Mouse (Mus musculus): Measurements from ENCODE around the gene Matk.

Gene Matk

DNA sequence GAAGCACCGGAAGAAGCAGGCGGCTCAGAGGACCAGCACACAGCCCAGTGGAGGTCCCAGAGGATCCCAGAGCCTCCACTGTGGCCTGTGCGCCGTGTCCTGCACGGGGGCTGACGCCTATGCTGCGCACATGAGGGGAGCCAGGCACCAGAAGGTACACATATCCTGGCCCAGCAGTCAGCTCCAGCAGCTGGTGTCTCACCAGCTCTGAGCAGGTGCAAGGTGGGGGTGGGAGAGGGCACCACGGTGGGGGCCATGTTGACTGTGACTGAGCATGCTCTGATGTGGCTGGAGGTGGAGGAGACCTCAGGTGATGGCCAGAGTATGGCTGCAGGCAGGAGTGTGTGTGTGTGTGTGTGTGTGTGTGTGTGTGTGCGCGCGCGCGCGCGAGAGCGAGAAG lies 10.7 kb upstream of the Matk start:
- in situ Hi-C loops (cut with MboI, MseI) = no loop called here

DNA sequence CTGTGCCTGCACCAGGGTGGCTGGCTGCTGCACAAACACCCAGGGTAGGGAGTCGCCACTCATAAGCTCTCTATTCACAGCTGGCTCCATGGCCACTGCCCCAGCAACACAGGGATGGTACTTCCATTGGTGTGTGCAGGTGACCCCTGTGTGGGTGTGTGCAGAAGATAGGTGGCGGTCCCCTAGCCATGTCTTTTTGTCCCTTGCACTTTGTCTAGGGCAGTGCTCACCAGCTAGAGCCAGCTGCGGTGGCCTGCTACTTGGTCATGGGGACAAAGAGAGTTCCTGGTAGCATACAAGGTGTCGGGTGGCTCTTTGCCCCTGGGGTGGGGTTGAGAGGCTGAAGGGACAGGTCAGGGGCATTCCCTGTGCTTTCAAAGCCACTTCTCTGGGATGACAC lies 8.6 kb upstream of the Matk start:
- in situ Hi-C loops (cut with MboI, MseI) = no loop called here

DNA sequence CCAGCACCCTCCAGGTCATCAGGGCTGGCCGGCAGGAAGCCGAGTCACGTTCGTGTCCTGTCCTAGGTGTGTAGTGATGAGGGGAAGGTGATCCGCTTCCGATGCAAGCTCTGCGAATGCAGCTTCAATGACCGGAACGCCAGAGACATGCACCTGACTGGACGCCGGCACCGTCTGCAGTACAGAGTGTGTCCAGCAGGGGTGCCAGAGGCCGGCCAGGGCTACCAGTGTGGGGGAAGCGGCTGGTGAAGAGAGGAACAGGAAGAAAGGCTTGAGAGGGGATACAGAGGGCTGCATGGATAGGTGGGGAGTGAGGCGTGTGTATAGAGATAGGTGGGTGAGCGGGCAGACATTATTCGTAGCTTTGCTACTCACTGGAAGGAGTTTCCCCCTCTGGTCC lies 8.1 kb upstream of the Matk start:
- in situ Hi-C loops (cut with MboI, MseI) = no loop called here

DNA sequence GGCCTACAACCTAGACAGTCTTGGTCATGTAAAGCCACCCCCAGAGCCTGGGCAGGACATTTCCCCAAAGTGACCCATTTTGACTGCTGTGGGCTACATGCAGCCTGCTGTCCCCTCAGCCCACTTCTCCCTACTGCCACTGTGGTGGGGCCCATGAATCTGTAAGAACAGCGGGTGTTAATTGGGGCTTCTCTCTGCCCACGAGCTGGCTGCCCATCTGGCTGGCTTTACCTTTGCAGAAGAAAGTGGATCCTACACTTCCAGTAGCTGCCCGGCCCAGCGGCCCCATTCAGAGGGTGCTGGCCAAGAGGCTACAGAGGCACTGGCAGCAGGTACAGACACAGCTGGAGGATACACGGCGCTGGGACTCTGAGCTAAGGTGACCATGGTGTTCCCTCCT lies 7.6 kb upstream of the Matk start:
- in situ Hi-C loops (cut with MboI, MseI) = no loop called here

DNA sequence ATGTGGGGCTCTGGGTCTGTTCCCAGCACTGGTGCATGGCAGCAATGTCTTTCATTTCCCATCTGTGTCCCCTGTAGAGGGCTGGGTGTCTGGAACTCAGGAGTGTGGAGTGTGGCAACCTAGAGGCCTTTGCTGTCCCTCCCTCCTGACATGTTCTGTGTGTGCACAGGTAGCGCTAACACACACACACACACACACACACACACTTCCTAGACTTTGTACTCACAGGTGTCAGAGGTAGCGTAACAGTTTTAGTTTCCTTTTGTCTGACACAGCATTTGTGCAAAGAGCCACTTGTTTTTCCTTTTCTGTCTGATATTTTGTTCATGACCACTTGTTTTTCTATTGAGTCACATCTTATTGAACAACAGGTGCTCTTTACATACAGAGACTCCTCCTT lies 4.9 kb upstream of the Matk start:
- in situ Hi-C loops (cut with MboI, MseI) = no loop called here

DNA sequence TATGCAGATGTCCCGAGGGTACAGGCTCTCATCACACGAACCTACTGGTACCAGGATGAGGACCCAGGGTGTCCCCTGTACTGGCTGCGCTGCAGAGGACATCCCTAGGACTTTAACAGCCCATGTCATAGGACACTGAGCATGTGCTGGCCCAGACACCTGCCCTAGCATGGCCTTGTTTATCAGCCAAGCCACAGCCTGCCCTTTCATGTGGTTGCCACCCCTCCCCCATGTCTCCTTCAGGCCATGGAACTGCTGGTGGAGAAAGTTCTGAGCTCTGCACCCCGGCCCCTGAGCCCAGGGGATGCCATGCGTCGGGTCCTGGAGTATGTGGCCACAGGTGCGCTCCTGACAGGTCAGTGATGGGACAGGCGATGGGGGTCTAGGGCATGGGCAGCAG lies 3.3 kb upstream of the Matk start:
- in situ Hi-C loops (cut with MboI, MseI) = no loop called here

DNA sequence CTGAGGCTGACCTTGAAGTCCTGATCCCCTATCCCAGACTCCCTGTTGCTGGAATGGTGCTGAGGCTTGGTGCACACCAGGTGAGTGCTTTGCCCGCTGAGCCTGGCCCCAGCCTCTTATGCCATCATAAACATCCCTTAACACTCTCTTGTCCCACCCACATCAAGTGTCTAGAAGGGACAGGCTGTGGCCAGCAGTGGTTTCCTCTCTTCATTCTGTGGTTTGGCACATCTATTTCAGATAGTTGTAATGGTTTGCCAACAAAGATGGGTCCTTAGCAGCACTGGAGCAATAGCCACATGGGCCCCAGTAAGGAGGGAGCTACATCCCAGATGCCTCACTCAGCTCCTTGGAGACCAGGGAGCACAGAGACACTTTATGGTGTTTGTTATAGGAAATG lies 2.2 kb downstream of the Matk start:
- in situ Hi-C loops (cut with MboI, MseI) = no loop called here

DNA sequence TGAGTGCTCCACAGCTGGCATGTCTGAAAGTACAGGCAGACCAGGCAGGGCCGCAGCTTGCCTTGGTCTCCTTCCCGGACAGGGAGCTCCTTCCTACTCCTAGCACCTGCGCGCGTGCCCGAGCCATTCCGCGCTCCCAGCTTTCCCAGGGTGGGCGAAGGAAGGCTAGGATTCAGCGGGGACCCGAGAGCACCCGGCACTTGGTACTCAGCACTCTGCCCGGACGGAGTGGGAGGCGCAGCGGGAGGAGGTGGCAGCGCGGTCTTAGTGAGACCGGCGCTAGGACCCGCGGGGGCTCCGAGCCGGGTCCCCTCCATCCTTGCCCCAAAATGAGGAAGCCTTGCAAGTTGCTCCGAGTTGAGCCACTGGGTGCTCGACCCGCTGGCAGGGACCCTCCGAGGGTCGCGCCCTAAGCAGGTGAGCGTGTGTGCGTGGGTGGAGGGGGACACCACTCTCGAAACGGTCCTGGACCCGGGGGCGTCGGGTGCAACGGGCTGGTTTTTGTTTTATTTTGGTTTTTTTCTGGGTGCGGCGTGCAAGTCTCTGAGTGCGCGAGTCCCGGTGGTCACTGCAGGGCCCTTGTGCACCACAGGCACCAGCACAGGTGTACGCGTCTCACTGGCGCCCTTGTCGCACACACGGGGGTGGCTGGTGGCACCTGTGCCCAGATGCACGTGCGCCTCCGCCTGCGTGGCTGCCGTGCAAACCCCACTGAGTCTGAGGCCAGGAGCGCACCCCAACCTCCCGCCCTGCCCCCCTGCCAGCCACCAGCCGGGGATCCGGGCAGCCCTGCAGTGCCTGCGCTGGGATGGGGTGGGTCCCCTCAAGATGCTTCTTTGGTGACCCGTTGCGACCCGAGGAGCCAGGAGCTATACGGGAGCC lies 4.7 kb downstream of the Matk start:
- in situ Hi-C loops (cut with MboI, MseI) = no loop called here

DNA sequence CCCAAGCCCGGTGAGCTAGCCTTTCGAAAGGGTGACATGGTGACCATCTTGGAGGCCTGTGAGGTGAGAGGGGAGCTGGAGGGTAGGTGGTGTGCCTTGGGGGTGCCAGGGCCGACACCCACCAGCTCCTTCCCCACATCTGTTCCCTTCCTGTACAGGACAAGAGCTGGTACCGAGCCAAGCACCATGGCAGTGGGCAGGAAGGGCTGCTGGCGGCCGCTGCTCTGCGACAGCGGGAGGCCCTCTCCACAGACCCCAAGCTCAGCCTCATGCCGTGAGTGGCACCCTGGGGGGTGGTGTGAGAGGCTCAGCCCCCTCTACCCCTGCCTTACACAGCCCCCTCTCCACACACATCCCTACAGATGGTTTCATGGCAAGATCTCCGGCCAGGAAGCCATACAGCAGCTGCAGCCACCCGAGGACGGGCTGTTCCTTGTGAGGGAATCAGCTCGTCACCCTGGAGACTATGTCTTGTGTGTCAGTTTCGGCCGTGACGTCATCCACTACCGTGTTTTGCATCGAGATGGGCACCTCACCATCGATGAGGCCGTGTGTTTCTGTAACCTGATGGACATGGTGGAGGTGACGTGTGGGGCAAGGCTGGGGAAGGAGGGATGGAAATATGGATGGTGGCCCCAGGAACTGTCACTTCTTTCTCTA lies 6.6 kb downstream of the Matk start:
- in situ Hi-C loops (cut with MboI, MseI) = no loop called here

DNA sequence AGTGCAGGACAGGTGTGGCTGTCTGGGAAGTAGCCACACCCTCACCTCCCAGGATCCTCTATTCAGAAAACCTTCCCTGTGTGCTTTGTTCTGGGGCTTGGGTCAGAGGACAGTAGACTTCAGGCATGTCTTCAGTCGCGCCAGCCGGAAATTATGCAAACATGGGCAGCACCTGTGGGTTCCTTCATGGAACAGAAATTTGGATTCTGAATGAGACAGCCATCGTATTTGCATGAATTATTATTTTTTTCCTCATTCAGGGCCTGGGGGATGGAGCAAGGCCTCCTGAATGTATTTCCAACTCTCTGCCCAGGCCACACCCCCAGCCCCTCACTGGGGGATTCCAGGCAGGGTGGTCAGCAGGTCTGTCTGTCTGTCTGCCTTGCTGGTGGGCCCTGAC lies 8.3 kb downstream of the Matk start:
- in situ Hi-C loops (cut with MboI, MseI) = no loop called here

DNA sequence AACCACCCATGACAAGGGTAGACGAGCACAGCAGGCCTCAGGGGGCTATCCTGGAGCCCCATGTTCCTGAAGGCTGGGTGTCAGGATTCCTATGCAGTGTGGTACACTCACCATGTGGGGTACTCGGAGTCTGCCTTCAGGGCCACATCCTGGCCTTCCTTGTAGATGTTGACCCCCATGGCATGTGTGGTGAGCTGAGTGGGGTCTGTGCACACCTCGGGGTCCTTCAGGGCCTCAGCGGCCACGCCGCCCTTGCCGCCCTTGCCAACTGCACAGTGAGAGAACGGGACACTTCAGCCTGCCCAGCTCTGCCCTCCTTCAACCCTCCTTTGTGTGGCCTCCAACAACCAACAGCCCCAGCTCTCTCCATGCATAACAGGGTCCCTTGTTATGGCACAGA lies 12.8 kb downstream of the Matk start:
- in situ Hi-C loops (cut with MboI, MseI) = no loop called here

DNA sequence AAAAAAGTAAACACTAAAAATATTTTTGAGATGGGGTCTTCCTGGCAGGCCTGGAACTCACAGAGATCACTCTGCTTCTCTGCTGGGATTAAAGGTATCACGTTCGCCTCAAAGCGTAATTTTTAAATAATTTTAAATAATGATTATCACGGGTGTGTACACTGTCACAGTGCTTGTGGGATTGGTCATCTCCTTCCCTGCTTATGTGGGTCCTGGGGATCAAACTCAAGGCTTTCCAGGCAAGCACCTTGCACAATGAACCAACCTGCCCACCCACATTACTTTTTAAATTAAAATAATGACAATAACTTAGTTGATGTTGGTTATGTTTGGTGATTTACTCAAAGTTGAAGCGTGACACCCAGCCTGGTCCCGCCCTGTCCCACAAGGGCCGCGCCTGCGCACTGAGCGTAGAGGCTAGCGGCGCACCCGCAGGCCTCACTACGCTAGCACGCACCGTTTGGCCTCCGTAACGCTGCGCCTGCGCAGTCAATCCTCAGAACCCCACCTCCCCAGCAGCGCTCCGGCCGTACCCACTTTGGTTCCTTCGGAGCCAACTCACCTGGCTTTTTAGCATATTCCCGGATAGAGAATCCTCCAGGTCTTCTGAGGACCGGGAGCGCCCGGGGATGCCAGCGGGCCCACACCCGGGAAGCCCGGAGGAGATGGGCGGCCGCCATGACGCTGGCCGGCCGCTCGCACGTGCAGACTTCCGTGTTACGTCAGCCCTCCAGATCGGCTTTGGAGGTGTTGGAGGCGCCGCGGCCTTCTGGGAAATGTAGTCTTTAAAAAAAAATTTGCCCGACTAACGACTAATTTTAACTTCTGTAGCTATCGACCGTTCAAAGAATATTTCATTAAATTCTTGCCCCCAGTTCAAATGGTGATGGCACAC lies 13.7 kb downstream of the Matk start, which contains the start of the genes Mrpl54 and Apba3:
Gene Mrpl54 (minus strand): TSS at position 724 of the 895 bp plus-strand sequence.
Gene Apba3 (plus strand): TSS at position 750 of the 895 bp plus-strand sequence.
- in situ Hi-C loops (cut with MboI, MseI) = no loop called here

DNA sequence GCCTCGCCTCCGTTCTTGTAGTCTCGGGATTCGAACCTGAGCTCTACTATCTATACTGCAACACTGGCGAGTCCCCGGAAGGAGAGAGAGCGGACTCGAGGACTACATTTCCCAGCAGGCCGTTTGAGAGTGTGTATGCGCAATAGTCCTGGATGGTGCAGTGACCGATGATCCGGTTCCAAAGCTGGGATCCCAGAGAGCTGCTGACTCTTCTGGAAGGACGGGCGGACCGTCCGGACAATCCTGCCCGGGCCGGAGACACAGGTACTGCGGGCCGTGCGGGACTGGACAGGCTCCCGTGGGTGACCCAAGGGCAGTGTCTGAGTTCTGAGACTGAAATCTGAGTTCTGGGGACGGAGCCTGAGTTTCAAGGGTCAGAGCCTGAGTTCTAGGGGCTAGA lies 15.3 kb downstream of the Matk start:
- in situ Hi-C loops (cut with MboI, MseI) = no loop called here

DNA sequence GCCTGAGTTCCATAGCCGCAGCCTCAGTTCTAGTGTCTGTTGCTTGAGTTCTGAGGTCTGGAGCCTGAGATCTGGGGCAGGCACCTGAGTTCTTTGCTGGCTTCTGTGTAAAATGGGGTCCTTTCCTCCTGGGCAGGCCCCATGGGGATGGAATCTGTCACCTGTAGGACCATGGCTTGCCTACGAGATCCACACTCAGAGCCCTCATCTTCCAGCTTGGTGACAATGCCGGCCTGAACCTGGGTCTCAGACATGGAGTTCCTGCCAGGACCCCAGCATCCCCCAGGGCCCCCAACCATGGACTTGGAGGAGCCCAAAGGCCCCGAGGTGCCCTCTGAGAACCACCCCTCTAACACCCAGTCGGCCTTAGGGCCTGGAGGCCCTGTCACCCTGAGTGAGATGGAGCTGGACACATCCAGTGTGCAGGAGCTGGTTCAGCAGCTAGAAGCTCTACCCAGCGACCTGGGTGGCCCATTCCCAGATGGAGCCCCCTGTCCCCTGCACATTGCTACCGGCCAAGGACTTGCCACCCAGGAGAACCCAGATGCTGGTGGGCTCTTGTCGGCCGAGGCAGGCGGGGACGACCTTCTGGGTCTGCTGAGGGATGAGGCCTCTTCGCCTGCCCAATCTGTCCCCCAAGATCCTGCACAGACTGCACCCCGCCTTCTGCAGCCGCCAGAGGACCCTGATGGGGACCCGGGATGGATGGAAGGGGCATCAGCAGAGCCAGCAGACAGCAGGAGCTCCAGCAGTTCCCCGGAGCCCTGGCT lies 16.1 kb downstream of the Matk start:
- in situ Hi-C loops (cut with MboI, MseI) = no loop called here

DNA sequence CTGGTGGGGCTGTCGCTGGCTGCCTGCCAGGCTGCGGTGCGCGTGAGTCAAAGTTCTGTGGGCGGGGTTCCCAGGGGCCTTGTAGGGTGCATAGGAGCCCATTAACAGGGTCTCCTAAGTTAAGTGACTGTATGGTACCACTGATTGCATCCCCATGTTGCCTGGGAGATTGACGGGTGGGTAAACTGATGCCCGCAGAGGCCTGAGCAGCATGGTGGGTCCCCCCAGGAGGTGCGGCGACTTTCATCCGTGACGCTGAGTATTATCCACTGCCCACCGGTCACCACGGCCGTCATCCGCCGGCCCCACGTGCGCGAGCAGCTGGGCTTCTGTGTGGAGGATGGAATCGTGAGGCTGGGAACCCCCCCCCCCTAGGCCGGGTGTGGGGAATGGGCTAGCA lies 19.6 kb downstream of the Matk start:
- in situ Hi-C loops (cut with MboI, MseI) = loop anchor here (5.0 kb wide), 1 partner anchor 65 kb away; no protein-coding TSS in a partner anchor

DNA sequence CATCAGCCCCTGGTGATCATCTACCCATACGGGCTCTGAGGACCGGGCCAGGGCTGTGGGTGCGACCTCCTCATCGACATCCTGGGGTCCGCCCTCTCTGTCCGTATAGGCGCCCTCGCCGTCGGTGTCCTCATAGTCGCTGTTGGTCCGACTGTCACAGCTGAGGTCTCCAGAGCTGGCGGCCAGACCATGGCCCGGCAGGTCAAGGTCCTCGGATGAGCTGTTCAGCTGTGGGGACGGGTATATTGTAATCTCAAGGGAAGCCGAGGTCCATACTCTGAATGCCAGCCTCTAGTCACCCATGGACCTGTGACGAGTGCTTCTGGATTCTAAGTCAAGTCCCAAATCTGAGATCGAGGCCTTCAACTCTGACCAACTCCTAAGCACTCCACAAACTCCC lies 21.1 kb downstream of the Matk start:
- in situ Hi-C loops (cut with MboI, MseI) = loop anchor here (5.0 kb wide), 1 partner anchor 67 kb away; no protein-coding TSS in a partner anchor

DNA sequence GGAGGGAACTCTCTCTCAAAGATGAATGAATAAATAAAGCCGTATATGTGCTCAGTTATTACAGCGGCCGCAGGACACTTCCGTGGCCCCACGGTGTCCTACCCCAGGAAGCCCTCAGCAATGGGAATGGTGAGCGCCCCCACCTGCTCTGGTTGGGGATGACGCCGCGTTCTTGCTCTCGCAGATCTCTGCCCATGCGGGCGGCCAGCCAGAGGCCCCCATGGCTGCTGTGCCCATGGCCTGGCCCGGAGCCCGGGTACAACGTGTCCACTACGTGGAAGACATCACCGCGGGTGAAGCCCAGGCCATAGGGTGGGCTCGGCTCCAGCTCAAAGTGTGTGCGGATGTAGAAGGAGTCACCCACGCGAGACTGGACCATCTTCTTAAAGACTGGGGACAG lies 24.9 kb downstream of the Matk start:
- in situ Hi-C loops (cut with MboI, MseI) = no loop called here

DNA sequence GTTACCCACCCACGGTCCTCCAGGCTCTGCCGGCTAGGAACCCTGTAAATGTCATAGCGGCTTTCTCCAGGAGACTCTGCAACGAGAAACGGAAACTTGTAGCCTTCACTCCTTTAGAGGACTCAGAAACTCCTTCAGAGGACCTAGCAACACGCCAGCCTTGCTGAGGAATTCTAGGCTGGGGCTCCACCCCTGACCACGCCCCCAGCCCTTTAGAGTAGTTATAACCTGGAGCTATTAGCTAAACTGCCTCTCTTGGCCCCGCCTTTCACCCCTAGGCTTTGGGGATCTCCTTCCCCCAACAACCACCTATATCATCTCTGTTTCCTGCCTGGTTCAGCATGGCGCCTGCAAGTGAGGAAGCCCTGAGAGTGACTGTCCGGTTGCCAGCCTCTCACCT lies 26.8 kb downstream of the Matk start:
- in situ Hi-C loops (cut with MboI, MseI) = no loop called here

DNA sequence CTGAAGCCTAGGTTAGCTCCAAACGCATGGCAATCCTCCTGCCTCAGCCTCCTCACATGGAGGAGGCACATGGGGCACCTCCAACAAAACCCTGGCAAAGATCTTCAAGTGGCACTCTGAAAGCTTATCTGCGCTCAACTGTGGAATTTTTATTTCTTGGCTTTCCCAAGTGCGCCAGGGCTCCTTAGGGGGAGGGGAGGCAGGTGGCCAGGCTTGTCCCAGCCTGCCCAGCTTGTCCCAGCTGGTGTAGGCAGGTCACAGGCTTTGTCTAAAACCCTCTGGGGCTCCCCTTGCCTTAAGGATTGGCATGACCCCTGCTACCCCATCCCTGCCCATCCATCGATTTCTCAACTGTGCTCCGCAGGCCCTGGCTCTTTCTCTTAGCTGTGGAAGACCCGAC lies 31.5 kb downstream of the Matk start:
- in situ Hi-C loops (cut with MboI, MseI) = no loop called here

DNA sequence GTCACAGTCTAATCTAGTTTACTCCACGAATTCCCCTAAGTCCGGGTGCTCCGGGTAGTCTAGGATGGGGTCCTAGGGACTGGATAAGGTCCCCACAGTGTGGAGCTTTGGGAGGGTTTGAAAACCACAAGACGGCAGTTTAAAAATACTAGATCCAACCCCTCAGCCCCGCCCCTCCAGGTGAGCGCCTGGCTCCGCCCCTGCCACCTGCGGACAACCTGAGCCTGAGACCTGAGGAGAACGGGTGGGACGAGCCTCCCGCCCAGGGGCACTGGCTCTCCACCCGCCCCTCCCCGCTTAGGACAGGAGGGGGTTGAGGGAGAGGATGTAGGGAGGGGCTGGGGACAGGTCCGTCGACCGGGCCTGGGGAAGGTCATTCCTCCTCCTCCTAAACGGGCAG lies 32.0 kb downstream of the Matk start:
- in situ Hi-C loops (cut with MboI, MseI) = loop anchor here (5.0 kb wide), 1 partner anchor 63 kb away; no protein-coding TSS in a partner anchor
